Mouse (Mus musculus) testis, postnatal 10 days (tissue): ENCODE data around the gene Olfr531.

Experiments
- DNase-seq: peaks from one replicate; pipeline ENCODE4 v3.0.0; 2021; ENCODE audit warnings: low spot score

Olfr531 gene

GRCm38 (mm10) chr7:140402818-140403217, at the start of gene Olfr531:
Gene Olfr531, minus strand, starts transcription at chr7:140402918.
- DNase-seq = no peak

GRCm38 (mm10) chr7:140443141-140443540, 40.4 kb upstream of the Olfr531 start:
- DNase-seq = no peak

GRCm38 (mm10) chr7:140421539-140421938, 18.8 kb upstream of the Olfr531 start, which contains the start of gene Olfr532:
Gene Olfr532, minus strand, starts transcription at chr7:140421639.
- no peak for DNase-seq

- no peak for DNase-seq
These were observed 25.8 kb downstream of the Olfr531 start for GRCm38 (mm10) chr7:140376911-140377310.

GRCm38 (mm10) chr7:140376231-140376630, 26.5 kb downstream of the Olfr531 start, which contains the start of gene Olfr530:
Gene Olfr530, minus strand, starts transcription at chr7:140376331.
- DNase-seq = no peak

GRCm38 (mm10) chr7:140374300-140374699, 28.4 kb downstream of the Olfr531 start:
- DNase-seq = no peak

GRCm38 (mm10) chr7:140361571-140361970, 41.1 kb downstream of the Olfr531 start, which contains the start of gene Olfr60:
Gene Olfr60, minus strand, starts transcription at chr7:140361671.
- DNase-seq = no peak
